Mouse (Mus musculus): ENCODE measurements at regions not wholly inside any gene's neighbourhood (a gene's known extent, or its start where the extent isn't known, plus 50 kb on each side); places are given as distances from the start of the nearest gene placed in this dataset.
"Not testable (repeated sequence)": the region's sequence is repeated elsewhere in the genome, so short reads cannot be mapped to it uniquely, and the experiment has no call there.

DNA sequence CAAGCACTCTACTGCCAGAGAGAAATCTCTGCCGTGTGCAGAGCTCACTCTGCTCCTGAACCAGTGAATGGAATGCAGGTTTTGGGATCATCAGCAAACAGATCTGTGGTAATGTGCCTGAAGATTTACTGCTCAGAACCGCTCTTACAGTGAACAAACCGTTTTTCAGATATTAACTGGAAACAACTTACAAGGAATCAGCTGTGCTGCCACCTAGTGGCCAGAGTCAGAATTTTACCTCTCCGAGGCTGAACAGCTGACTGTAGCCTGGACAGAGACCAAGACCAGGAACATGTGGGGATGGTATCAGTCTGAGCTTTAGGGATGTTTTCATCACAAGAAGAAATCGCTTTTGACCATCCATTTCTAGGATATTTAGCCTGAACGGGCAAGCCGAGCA, 65.3 kb downstream of the Gm15023 start:
- H3K4me2 ChIP-seq; H3K36me3 ChIP-seq; H3K27ac ChIP-seq; H3K4me1 ChIP-seq (replicated peaks); H3K27me3 ChIP-seq; H3K9ac ChIP-seq (replicated peaks); H3K4me3 ChIP-seq (replicated peaks); H3K9me3 ChIP-seq; ATAC-seq (ENCODE audit: insufficient number of reproducible peaks, insufficient read depth, low FRiP score, low TSS enrichment, low read depth): not testable (repeated sequence)
- WGBS, result 42% methylated on average over 7 of the region's 7 CpGs

DNA sequence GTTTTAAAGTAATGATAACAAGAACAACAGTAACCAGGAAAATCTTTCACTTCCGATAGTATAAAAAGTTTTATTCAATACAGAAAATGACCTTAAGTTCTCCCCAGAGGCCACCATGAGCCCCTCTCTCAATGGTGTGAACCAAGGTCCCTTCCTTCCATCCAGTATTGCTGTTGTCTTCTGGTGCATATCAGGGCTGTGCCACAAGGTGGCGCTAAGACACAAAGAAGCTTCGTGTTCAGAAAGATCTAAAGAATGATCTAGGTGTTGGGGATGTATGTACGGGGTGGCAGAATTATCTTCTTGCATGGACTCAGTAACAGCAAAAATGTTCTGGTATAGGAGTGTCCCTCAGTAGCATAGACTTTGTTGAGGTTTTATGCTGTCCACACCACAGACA, 66.6 kb downstream of the Gm15023 start:
- H3K36me3 ChIP-seq; H3K27ac ChIP-seq; H3K4me3 ChIP-seq (replicated peaks); H3K4me1 ChIP-seq (replicated peaks); H3K9me3 ChIP-seq; H3K27me3 ChIP-seq; ATAC-seq (ENCODE audit: insufficient number of reproducible peaks, insufficient read depth, low FRiP score, low TSS enrichment, low read depth); H3K4me2 ChIP-seq; H3K9ac ChIP-seq (replicated peaks): not testable (repeated sequence)
- WGBS, result 21% methylated on average over 4 of the region's 4 CpGs

DNA sequence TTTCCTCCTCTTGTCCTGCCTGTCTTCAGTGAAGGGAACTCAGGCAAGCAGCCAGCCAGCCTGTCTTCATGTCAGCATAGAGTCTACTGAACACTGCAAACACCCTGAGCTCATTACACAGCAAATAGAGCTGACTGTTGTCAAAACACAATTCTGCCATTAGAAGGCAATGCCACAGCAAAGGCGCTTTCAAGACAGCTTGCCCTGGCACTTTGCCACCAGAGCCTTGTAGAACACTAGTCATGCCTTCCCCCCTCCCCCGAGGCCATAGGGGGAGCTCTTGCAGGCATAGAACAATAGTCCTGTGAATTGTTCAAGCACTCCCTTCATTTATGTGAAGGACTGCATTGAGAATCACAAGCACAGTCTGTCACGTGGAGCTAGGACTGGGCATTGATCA, 75.8 kb downstream of the Gm15023 start:
- no peaks in the 10 kb centered on the region for H3K9me3 ChIP-seq
- H3K4me2 ChIP-seq, result no peak overlapping the region
- H3K27ac ChIP-seq, result no peak overlapping the region
- no peak for ATAC-seq (ENCODE audit: insufficient number of reproducible peaks, insufficient read depth, low FRiP score, low TSS enrichment, low read depth)
- peaks cover 23% of the 10 kb centered on the region for H3K27me3 ChIP-seq
- 70% methylated on average over 3 of the region's 3 CpGs for WGBS
- H3K4me1 ChIP-seq (replicated peaks), result no peaks in the 10 kb centered on the region
- no peak overlapping the region for H3K4me3 ChIP-seq (replicated peaks)
- H3K36me3 ChIP-seq, result no peaks in the 10 kb centered on the region
- no peak overlapping the region for H3K9ac ChIP-seq (replicated peaks)

DNA sequence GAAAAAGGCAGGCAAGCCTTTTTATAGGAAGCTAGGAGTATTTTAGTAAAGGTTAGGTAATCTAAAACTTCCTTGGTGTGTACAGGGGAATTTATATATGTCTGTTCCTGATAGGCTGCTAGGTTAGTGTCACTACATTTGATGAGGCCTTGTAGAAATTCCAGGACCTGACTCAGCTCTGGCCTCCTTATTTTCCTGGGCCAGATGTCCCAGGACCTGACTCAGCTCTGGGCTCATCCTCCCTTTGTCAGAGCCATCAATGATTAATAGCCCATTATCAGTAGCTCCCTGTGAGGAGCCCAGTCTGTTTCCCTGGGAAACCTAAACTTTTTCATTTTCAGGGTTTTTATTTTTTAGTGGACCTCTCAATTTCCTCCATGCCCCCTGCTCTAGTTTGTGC, 79.3 kb downstream of the Gm15023 start:
- Histone ChIP-seq H3K4me2 (no peak overlapping the region), H3K27me3 (peaks cover 34% of the 10 kb centered on the region)
- ATAC-seq (ENCODE audit: insufficient number of reproducible peaks, insufficient read depth, low FRiP score, low TSS enrichment, low read depth), result no peak

DNA sequence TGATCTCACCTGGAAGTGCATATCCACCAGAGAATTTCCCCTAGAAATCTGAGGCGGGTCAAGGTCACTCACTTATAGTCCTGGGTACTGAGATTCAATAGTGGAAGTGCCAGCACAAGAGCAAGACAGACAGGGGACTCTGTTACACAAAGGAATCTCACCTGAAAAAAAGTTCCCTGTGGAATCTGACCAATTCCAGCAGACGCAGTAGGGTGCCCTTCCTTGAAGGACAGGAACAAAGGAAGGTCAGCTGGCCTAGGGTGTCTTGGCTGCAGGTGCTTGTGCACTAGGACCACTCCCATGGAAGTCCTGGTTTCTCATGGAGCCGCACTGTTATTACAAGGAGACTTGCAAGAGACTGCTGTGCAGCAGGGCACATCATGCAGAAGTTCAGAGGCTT, 81.2 kb downstream of the Gm15023 start:
- Histone ChIP-seq H3K27me3 (peaks cover 33% of the 10 kb centered on the region), H3K4me3 (replicated peaks) (no peak overlapping the region), H3K36me3 (no peaks in the 10 kb centered on the region), H3K9ac (replicated peaks) (no peak overlapping the region), H3K9me3 (no peaks in the 10 kb centered on the region), H3K4me2 (no peak overlapping the region), H3K27ac (no peak overlapping the region), H3K4me1 (replicated peaks) (no peaks in the 10 kb centered on the region)
- no peak for ATAC-seq (ENCODE audit: insufficient number of reproducible peaks, insufficient read depth, low FRiP score, low TSS enrichment, low read depth)
- 68% methylated on average over 3 of the region's 3 CpGs for WGBS

More for the DNA sequence above, 79.3 kb downstream of the Gm15023 start:
- no peaks in the 10 kb centered on the region for H3K9me3 ChIP-seq
- H3K4me3 ChIP-seq (replicated peaks), result no peak overlapping the region
- H3K9ac ChIP-seq (replicated peaks), result no peak overlapping the region
- H3K4me1 ChIP-seq (replicated peaks), result no peaks in the 10 kb centered on the region
- H3K27ac ChIP-seq, result no peak overlapping the region
- no peaks in the 10 kb centered on the region for H3K36me3 ChIP-seq

DNA sequence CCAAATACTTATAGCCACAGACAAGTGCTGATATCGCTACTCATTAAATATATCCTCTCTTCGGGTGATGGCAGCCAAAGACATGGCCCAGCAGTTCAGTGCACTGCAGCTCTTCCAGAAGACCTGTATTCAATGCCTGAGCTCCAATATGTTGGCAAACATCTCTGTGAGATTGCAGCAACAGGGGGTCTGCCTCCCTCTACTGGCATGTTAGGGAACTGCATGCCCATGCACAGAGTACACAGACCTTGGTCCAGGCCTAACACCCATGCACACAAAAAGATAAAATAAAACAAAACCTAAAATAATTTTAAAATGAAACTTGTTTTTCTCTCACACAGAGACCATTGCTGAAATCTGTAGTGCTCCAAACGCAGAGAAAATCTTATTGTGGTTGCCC, 82.1 kb upstream of the Zmat1 start:
- not testable (repeated sequence) for ATAC-seq (ENCODE audit: insufficient number of reproducible peaks, insufficient read depth, low FRiP score, low TSS enrichment, low read depth); H3K9me3 ChIP-seq; H3K9ac ChIP-seq (replicated peaks); H3K4me1 ChIP-seq (replicated peaks); H3K36me3 ChIP-seq; H3K4me2 ChIP-seq; H3K27ac ChIP-seq; H3K4me3 ChIP-seq (replicated peaks)
- 27% methylated on average over 2 of the region's 3 CpGs for WGBS
- peaks cover 20% of the 10 kb centered on the region for H3K27me3 ChIP-seq

DNA sequence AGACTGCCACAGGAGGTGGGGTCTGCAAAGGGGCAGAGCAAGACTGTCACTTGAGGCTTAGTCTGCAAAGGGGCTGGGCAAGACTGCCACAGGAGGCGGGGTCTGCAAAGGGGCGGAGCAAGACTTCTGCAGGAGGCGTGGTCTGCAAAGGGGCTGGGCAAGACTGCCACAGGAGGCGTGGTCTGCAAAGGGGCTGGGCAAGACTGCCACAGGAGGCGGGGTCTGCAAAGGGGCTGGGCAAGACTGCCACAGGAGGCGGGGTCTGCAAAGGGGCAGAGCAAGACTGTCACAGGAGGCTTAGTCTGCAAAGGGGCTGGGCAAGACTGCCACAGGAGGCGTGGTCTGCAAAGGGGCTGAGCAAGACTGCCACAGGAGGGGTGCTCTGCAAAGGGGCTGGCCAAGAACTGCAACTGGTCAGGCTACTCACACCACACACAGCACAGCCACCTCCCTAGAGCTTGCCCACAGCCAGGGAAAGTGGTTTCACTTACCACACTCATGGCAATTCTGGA, 78.1 kb upstream of the Zmat1 start:
- H3K9ac ChIP-seq (replicated peaks); ATAC-seq (ENCODE audit: insufficient number of reproducible peaks, insufficient read depth, low FRiP score, low TSS enrichment, low read depth); H3K4me3 ChIP-seq (replicated peaks); H3K4me2 ChIP-seq; H3K27ac ChIP-seq; H3K36me3 ChIP-seq; H3K9me3 ChIP-seq; H3K4me1 ChIP-seq (replicated peaks): not testable (repeated sequence)
- WGBS, result 31% methylated on average over 7 of the region's 7 CpGs
- H3K27me3 ChIP-seq, result peaks cover 20% of the 10 kb centered on the region

DNA sequence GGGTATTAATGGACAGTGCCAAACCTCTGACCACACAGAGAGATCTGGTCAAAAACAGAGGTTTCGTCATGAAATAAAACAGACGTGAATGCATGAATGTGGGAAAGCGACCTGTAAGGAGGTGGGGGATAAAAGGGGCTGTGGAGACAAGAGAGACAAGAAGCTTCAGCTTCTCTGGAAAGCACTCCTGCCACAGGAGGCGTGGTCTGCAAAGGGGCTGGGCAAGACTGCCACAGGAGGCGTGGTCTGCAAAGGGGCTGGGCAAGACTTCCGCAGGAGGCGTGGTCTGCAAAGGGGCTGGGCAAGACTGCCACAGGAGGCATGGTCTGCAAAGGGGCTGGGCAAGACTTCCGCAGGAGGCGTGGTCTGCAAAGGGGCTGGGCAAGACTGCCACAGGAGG, 77.6 kb upstream of the Zmat1 start:
- H3K9me3 ChIP-seq; H3K4me3 ChIP-seq (replicated peaks); H3K9ac ChIP-seq (replicated peaks); H3K4me2 ChIP-seq; H3K36me3 ChIP-seq; H3K4me1 ChIP-seq (replicated peaks); H3K27ac ChIP-seq; ATAC-seq (ENCODE audit: insufficient number of reproducible peaks, insufficient read depth, low FRiP score, low TSS enrichment, low read depth): not testable (repeated sequence)
- 26% methylated on average over 7 of the region's 9 CpGs for WGBS
- peaks cover 23% of the 10 kb centered on the region for H3K27me3 ChIP-seq

DNA sequence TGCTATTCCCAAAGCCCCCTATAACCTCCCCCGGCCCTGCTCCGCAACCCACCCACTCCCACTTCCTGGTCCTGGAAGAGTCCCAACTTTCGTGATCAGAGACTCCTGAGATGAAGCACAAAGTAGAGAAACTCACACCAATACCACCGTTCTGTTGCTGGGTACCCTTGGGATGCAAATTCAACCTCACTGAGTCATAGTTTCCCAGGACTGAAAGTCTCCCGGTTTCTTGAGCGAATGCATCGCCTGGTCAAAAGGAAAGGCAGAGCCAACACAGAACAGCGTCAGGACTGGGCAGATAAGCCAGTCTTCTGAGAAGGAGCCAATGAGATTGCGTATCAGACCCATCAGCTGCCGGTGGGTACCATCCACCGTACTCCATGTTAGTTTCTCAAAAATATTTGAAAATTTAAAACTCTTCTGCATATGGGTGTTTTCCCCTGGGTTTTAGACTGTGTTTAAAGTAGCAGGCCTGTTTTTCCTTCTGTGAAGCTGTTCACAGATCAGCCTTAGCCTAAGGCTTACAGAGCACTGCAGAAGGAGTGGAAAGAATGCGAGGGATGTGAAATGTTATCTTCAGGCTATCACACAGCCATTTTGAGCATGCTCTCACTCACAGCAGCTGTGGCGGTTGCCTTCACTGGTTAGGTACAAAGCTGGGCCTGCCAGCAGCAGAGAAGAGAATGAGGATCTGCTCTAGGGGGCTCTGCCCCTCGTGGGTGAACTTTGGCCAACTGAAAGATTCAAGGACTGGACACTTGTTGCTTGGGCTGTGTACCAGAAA, 77.0 kb upstream of the Zmat1 start:
- not testable (repeated sequence) for H3K36me3 ChIP-seq; H3K27ac ChIP-seq; H3K4me1 ChIP-seq (replicated peaks); H3K9me3 ChIP-seq; H3K9ac ChIP-seq (replicated peaks); H3K4me3 ChIP-seq (replicated peaks); H3K4me2 ChIP-seq; ATAC-seq (ENCODE audit: insufficient number of reproducible peaks, insufficient read depth, low FRiP score, low TSS enrichment, low read depth)
- WGBS, result 75% methylated on average over 14 of the region's 14 CpGs
- H3K27me3 ChIP-seq, result peaks cover 25% of the 10 kb centered on the region

DNA sequence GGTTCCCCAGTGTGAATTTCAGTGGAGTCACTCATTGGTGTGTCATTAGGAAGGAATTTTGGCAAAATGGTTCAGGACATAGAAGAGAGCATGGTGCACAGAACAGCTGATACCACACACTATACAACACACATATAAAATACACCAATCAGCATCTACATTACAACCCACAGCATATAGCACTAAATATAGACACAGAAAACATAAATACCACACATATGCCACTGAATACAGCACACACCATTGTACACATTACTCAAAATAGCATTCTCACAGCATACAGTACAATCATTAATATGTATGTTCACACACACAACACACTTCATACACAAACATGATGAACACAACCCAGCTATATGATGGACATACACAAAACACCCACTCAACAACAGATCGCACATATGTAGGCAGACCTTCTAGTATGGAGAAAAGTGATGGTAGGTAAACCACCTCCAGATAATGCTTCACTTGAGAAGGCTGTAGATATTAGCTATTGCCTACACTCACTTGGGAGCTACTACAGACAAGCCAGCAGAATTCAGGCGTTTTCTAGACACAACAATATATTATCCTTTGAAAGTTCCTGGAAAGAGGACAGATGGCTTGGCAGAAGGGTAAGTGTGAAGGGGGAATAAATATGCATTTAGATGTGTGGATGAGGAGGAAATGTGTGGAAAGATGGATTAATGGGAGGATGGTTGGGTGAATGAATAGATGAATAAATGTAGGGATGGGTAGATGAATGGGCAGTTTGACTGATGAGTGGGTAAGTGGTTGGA, 71.6 kb upstream of the Zmat1 start:
- H3K9ac ChIP-seq (replicated peaks), result no peak overlapping the region
- no peaks in the 10 kb centered on the region for H3K4me1 ChIP-seq (replicated peaks)
- 80% methylated on average over 2 of the region's 2 CpGs for WGBS
- no peaks in the 10 kb centered on the region for H3K36me3 ChIP-seq
- no peak overlapping the region for H3K4me3 ChIP-seq (replicated peaks)
- H3K9me3 ChIP-seq, result no peaks in the 10 kb centered on the region
- no peak for ATAC-seq (ENCODE audit: insufficient number of reproducible peaks, insufficient read depth, low FRiP score, low TSS enrichment, low read depth)
- no peak overlapping the region for H3K27ac ChIP-seq
- peaks cover 45% of the 10 kb centered on the region for H3K27me3 ChIP-seq
- H3K4me2 ChIP-seq, result no peak overlapping the region

DNA sequence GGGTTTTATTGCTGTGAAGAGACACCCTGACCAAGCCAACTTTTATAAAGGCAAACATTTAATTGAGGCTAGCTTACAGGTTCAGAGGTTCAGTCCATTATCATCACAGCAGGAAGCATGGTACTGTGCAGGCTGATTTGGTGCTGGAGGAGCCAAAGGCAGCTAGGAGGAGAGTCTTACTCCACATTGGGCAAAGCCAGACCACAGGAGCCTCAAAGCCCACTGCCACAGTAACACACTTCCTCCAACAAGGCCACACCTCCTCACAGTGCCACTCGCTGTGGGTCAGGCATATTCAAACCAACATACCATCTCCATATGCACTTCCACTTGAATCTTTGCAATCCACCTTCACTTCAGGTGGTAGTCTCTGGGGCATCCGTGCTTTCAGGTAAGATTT, 70.4 kb upstream of the Zmat1 start:
- ATAC-seq (ENCODE audit: insufficient number of reproducible peaks, insufficient read depth, low FRiP score, low TSS enrichment, low read depth), result no peak
- Histone ChIP-seq H3K4me1 (replicated peaks) (no peaks in the 10 kb centered on the region), H3K27me3 (peaks cover 34% of the 10 kb centered on the region), H3K4me3 (replicated peaks) (no peak overlapping the region), H3K4me2 (no peak overlapping the region), H3K27ac (no peak overlapping the region), H3K36me3 (no peaks in the 10 kb centered on the region), H3K9ac (replicated peaks) (no peak overlapping the region), H3K9me3 (no peaks in the 10 kb centered on the region)
- WGBS, result 81% methylated on average over 2 of the region's 2 CpGs
